Mouse (Mus musculus): Measurements from ENCODE around the gene Eif2b2.

Eif2b2 gene

DNA sequence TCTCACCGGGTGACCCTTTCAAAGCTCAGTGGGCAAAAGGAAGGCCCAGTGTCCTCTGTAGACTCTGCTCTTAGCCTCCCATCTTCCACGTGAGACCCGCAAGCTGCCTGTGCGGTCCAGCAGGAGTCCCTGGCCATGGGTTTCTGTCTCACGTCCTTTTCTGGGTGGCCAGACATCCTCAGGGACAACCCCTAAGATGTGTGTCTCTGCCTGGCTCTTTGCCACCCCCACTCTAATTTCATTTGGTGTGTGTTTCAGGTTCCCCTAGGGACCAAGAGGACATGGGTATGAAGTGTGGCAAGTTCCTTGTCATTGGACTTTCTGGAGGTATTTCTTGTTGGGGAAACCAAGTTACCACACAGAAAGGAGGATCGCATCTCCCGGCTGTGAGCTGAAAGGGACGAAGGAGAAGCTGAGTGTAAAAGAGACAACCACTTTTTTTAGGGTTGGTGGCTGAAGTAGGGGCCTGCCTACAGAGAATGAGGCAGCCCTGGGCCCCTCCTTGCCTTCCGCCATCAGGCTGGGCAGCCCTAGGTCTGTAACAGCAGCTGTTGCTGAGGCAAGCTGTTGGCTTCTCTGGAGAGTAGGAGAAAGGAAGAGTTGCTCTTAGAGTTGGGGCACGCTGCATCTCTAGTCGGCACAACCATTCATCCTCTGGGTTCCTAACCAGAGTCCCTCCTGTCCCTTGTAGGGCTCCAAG lies 25.2 kb upstream of the Eif2b2 start:
- DNase-seq (ENCODE audit: extremely low read depth, low read depth) = no peak

DNA sequence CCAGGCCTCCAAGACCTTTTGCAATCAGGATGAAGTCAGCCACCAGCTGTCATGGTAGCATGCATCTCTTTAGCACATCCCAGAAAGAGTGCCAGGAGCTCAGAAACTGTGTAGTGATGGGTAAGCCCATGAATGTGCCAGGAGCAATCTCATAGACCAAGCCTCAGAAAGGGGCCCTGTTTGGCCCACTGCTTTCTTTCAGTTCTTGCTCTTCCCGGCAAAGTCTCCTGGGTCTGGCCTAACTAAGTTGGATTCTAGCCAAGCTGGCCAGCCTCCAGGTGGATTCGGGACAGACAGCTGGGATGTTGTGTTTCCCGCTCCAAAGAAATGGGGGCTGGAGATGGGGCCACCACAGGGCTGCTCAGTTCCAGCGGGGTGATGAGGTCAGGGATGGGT lies 24.7 kb upstream of the Eif2b2 start:
- DNase-seq (ENCODE audit: extremely low read depth, low read depth) = no peak

DNA sequence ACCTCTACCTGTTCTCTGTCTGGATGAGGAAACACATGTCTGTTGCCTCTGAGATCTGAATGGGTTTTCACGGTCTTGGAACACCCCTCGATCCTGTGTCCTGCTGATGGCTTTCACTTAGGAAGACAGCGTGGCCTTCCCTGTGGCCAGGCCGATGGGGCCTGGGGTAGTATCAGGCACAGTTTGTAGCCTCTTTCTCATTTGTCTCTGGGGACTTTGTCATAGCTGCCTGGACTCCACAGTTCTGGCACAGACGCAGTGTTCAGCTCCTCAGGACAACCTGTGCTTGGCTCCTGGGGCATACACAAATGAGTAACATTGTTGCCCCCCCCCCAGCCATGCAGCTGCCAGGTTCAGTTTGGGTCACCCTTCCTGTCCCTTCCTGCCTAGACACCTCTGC lies 24.2 kb upstream of the Eif2b2 start:
- DNase-seq (ENCODE audit: extremely low read depth, low read depth) = no peak

DNA sequence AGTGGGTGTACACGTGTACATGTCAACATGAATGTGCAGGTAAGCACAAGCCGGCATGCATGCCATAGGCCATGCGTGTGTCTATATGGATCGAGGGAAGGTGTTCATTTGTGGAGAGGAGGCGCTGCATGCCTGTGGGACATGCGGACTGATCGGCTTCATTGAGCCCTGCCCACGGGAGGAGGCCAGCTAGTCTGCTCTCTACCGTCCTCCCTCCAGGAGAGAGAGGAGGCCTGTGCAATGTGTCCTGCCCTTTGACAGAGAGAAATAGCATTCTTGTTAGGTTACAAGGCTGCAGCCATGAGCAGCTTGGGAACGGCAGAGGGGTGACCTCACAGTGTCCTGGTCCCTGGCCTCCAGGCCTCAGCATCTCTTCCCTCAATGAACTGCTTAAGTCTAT lies 23.1 kb upstream of the Eif2b2 start:
- DNase-seq (ENCODE audit: extremely low read depth, low read depth) = no peak

GRCm38 (mm10) chr12:85197371-85197770 lies 21.9 kb upstream of the Eif2b2 start:
- no peak for DNase-seq (ENCODE audit: extremely low read depth, low read depth)

DNA sequence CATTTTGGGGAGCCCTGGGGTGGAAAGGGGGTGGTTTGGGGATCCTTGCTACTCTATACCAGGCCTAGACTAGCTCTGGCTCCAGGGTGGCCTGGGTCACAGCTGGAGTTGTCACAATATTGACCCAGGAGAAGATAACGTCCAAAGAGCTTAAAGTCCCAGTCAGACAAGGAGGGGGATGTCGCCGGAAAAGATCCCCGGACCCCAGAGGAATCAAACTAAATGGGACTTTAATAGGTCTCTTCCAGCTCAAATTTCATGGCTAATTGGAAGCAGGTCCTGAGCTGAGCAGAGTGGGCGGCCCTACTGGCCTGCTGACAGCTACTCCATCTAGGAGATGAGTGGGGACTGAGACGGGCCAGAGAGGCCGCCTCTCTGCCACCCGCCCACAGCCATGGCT lies 21.3 kb upstream of the Eif2b2 start:
- DNase-seq (ENCODE audit: extremely low read depth, low read depth) = no peak

DNA sequence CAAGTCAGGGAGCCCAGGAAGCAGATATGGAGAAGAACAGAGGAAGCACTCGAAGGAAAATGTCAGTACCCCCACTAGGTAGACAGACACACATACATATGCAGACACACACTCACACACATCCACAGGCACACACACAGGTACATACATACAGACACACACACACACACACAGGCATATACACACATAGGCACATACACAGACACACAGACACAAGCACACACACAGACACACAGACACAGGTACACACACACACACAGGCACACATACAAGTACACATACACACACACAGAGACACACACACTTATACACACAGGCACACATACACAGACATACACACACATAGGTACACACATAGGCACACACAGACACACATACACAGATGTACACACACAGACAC lies 19.3 kb upstream of the Eif2b2 start:
- DNase-seq (ENCODE audit: extremely low read depth, low read depth) = no peak

DNA sequence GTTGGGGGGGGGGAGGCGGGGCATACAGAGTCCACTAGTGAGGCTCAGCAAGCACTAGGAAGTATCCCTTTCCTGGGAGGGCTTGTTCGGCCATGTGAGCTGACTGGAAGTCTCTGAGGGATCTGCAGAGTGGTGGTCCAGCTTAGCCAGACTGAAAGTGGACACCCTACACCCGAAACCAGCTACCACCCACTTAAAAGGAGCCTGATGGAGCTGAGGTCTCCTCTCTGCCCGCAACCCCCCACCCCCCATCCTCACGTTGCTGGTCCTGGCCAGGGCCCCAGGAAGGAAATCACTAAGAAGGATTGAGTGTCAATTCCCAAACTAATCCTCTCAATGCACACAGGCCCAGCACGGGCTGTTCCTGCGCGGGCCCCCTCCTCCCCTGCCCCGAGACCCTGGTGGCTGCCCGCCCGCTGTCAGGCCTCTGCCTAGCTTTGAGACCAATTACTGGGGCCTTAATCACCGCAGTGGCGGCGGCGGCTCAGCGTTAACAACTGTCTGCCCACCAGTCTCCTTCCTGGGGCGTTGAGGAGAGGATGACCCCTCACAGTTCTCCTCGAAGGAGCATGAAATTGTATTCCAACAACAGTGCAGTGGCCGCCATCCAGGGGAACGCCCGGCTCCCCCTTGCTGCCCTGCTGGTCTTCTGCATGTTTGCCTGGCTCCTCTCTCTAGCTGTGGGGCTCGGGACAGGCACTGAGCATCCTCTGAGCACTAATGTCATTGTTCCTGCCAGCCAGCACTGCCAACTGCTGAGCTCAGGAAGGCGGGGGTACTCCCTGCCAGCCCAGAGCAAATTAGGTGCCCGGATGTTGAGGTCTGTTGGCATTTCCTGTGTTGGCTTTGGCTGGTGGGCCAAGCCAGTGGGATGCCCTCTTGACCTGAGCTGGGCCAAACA lies 18.1 kb upstream of the Eif2b2 start:
- DNase-seq (ENCODE audit: extremely low read depth, low read depth) = no peak

GRCm38 (mm10) chr12:85201830-85202147 lies 17.5 kb upstream of the Eif2b2 start:
- DNase-seq (ENCODE audit: extremely low read depth, low read depth) = no peak

DNA sequence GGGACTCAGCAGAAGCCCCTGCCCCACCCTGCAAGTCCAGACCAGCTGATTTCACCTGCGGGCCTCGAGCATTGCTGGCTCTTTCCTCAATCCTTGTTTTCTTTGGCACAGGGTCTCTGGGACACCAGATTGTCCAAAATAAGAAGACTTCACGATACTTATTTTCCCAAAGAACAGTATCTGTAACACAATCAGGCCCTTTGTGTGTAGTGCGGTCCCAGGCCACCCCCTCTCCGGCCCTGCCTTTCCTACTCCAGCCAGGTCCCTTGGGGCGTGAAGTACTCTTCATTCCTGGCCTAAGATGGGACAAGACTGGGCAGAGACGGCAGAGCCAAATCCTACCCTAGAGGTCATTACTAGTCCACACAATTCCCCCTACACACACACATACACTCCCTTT lies 17.1 kb upstream of the Eif2b2 start:
- DNase-seq (ENCODE audit: extremely low read depth, low read depth) = no peak

GRCm38 (mm10) chr12:85203699-85204098 lies 15.6 kb upstream of the Eif2b2 start:
- DNase-seq (ENCODE audit: extremely low read depth, low read depth) = no peak

GRCm38 (mm10) chr12:85204105-85204504 lies 15.2 kb upstream of the Eif2b2 start:
- no peak for DNase-seq (ENCODE audit: extremely low read depth, low read depth)

DNA sequence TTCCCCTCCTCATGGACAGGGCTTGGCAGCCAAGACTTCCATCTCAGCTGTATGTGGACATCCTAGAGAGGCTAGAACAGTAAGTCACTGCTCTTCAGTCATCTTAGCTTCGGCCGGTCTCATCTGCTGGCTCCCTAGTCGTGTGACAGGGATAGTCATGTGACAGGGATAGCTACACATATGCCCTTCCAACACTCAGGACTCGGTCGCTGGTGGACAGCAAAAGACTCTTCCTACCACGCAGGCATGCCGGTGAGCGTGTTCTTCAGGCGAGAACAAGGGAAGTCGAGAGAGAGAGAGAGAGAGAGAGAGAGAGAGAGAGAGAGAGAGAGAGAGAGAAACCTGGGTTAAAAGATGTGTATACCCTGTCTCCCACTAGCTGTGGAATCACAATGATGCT lies 13.9 kb upstream of the Eif2b2 start:
- no peak for DNase-seq (ENCODE audit: extremely low read depth, low read depth)

GRCm38 (mm10) chr12:85208687-85209199 lies 10.5 kb upstream of the Eif2b2 start:
- no peak for DNase-seq (ENCODE audit: extremely low read depth, low read depth)

DNA sequence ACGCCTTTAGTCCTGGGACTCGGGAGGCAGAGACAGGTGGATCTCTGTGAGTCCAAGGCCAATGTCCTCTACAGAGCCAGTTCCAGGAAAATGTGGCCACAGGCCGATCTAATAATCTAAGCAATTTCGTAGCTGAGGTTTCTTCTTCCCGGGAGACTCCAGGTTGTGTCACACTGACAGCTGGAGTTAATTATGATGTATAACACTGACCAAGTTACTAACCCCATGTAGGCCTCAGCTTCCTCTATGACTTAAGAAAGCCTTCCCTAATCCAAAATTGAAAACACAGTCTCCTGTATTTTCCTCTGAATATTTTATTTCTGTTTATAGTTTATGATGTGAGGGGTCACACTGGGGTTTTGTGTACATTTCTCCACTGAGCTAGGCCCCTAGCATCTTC lies 4.2 kb upstream of the Eif2b2 start:
- no peak for DNase-seq (ENCODE audit: extremely low read depth, low read depth)

DNA sequence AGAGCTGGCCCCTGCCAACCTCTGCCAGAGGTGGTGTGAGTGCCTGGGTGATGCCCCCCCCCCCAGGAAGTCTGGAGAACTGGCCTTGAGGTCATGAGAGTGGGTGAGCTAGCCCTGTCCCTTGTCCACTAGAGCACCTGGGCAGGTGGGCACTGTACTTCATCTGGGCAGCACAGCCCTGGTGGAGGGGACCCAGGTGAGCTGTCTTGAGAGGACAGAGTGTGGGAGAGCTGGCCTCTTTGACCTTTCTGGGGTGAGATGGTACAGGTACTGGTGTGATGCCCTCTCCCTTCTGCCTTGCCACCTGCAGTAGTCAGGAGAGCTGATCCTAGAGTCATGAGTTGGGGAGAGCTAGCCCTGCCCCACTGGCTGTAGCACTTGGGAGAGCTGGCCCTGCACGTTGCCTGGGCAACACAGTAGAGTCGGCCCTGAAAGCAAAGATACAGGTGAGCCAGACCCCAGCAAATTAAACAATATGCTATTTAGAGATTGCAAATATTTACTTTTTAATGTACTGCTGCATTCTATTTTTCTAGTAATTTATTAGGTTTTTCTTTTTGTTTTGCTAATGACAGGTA lies 1.5 kb upstream of the Eif2b2 start:
- no peak for DNase-seq (ENCODE audit: extremely low read depth, low read depth)

- peak; percentile 35 for DNase-seq (ENCODE audit: extremely low read depth, low read depth)
Measured at GRCm38 (mm10) chr12:85219905-85220290, 617 bp downstream of the Eif2b2 start.

- no peak for DNase-seq (ENCODE audit: extremely low read depth, low read depth)
Measured at GRCm38 (mm10) chr12:85227227-85227626, 7.9 kb downstream of the Eif2b2 start.

GRCm38 (mm10) chr12:85227876-85228599 lies 8.8 kb downstream of the Eif2b2 start:
- DNase-seq (ENCODE audit: extremely low read depth, low read depth) = no peak

DNA sequence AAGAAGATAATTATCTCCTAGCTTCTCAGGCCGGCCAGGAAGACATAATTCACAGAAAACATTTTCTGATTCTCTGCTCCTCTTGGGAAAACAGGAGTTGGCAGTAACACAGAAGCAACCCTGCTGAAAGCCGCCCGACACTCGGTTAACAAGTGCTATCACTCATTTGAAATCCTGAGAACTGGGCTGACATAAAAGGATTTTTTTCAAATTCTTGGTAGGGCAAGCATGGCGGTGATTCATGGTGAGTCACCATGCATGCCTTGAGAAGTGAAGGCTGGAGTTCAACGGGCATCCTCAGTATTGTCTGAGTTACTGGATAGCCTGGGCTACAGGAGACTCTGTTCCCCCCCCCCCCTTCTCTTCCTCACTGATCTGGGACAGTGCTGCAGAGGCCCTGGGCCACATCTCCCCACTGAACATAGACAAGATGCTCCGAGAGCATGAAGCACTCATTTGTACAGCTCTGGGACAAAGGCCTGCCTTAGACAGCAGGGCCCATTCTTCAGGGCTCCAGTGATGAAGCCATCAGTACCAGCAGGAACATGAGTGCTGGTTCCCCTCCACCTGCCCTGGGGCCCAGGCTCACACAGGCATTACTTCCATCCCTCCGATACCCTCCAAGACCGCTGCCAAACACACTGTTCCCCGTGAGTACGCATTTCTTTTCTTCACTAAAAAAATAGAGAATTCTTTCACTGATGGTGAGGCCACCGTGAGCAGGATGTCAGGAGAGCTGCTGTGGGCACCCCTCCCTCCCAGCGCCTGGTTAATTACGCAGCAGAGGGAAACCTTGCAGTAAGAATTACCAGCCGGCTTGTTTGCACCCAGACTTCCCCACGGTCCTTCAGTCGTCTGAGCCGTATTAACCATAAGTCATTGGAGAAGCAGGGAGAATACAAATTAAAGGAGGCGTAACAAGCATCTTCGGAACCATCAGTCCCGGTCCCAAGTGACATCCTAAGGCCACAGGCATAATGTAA lies 14.4 kb downstream of the Eif2b2 start:
- DNase-seq (ENCODE audit: extremely low read depth, low read depth) = no peak

- DNase-seq (ENCODE audit: extremely low read depth, low read depth) = no peak
Measured at GRCm38 (mm10) chr12:85237553-85237952, 18.3 kb downstream of the Eif2b2 start.
